Comparison of ENCODE assay signal across 39 mouse cellular contexts in the genomic region with DNA sequence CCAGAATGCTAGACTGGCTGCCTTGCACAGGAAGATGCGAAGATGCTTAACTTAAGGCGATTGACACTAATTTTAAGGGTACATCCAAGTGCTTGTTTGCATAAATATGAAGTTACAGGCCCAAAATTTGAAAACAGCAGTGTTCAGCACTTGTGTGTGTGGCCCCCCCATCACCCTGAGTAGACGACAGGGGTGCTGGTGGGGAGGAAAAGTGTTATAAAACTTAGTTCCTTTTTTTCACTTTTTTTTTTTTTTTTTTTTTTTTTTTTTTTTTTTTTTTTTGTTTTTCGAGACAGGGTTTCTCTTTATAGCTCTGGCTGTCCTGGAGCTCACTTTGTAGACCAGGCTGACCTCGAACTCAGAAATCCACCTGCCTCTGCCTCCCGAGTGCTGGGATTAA. TPM values are rescaled to one million over a fixed set of nuclear protein-coding genes. Genes with fewer than 3 reads are reported as not detected.
"Had no signal": no experiment of that assay in that cellular context is flagged by ENCODE, and none has a peak within 500 bp of the region (broad histone marks: within the 10 kb centered on the region; RNA-seq: fewer than 3 reads in every experiment).

No protein-coding gene starts in this region.

RNA-seq across cellular contexts. Expression of a gene that starts 14.4 kb away (rescaled TPM):
- total RNA-seq: left cerebral cortex, postnatal 10 days; left cerebral cortex, postnatal 14 days; left cerebral cortex, postnatal 25 days; left cerebral cortex, postnatal 36 days; left cerebral cortex, postnatal 4 days; liver, adult 2 months; megakaryocyte progenitor cell, adult 5-6 weeks; megakaryocyte, adult 5-6 weeks; megakaryocyte-erythroid progenitor cell, adult 5-6 weeks; midbrain, postnatal 0 days had no signal
- polyA plus RNA-seq: limb, embryonic 10.5 days; limb, embryonic 11.5 days; limb, embryonic 12.5 days; limb, embryonic 13.5 days; limb, embryonic 14.5 days; limb, embryonic 15.5 days; liver, adult 2 months; liver, embryonic 11.5 days; liver, embryonic 12.5 days; liver, embryonic 13.5 days; liver, embryonic 14.5 days; liver, embryonic 15.5 days; liver, embryonic 16.5 days; liver, postnatal 0 days; lung, adult 2 months; lung, embryonic 14.5 days; lung, embryonic 15.5 days; lung, embryonic 16.5 days; lung, postnatal 0 days; macrophage; midbrain, embryonic 10.5 days; midbrain, embryonic 11.5 days; midbrain, embryonic 12.5 days; midbrain, embryonic 13.5 days; midbrain, embryonic 14.5 days; midbrain, embryonic 15.5 days; midbrain, embryonic 16.5 days; myocyte; neural tube, embryonic 11.5 days had no signal

RNA-seq across cellular contexts. Expression of a gene that starts 15.1 kb away (rescaled TPM):
- total RNA-seq: liver, adult 2 months; megakaryocyte-erythroid progenitor cell, adult 5-6 weeks; monocyte, adult 5-6 weeks had no signal
- polyA plus RNA-seq: limb, embryonic 10.5 days; limb, embryonic 11.5 days; limb, embryonic 12.5 days; liver, adult 2 months; liver, embryonic 11.5 days; liver, embryonic 12.5 days; liver, postnatal 0 days; lung, embryonic 14.5 days; lung, embryonic 15.5 days; macrophage; midbrain, embryonic 10.5 days; midbrain, embryonic 11.5 days; midbrain, embryonic 12.5 days; myocyte; neural tube, embryonic 11.5 days had no signal
